8 mouse cellular contexts compared by ENCODE assay signal in genomic region chr9:70421257-70422056, GRCm38 (mm10). TPM values are rescaled to one million over a fixed set of nuclear protein-coding genes. Genes with fewer than 3 reads are reported as not detected.
DNase-seq lines count a peak whose midpoint lies in the region; ATAC-seq lines count a peak whose summit lies in the region.

Gene Ccnb2, minus strand, starts transcription at chr9:70421547.

- WGBS in hindbrain, embryonic 11.5 days: 4% methylated on average over 45 of the region's 45 CpGs

- ATAC-seq in hindbrain, embryonic 11.5 days (ENCODE audit: low FRiP score): peak; percentile 96

- DNase-seq in MN1 (ENCODE audit: low spot score): peak; percentile 40
- DNase-seq in cerebellum, adult 9-10 months: peak; percentile 70
- DNase-seq in frontal cortex, adult 2 months (ENCODE audit: extremely low spot score in 1 of 2, low spot score in 1 of 2): peak; percentile 79 to 85
- peak; percentile 94 for DNase-seq in hindbrain, embryonic 11.5 days (ENCODE audit: low spot score)
- peak; percentile 80 to 85 for DNase-seq in layer of hippocampus, postnatal 10 days (ENCODE audit: low spot score in 2 of 2)
- DNase-seq in lung, postnatal 10 days: peak; percentile 93
- DNase-seq in ovary, postnatal 36 days (ENCODE audit: low spot score): peak; percentile 84
- DNase-seq in thymus, postnatal 36 days: peak; percentile 82 to 88

- H3K4me1 ChIP-seq in hindbrain, embryonic 11.5 days (replicated peaks; ENCODE audit: control insufficient read depth, insufficient read depth, low read length): no peaks in the 10 kb centered on the region

- no peaks in the 10 kb centered on the region for H3K36me3 ChIP-seq in hindbrain, embryonic 11.5 days (ENCODE audit: control insufficient read depth, insufficient read depth, low read length)

- no peaks in the 10 kb centered on the region for H3K27me3 ChIP-seq in hindbrain, embryonic 11.5 days (ENCODE audit: control insufficient read depth, insufficient read depth, low read length)

- no peak within 1 kb of the TSS for H3K27ac ChIP-seq in hindbrain, embryonic 11.5 days (ENCODE audit: low read depth, low read length)

- H3K4me2 ChIP-seq in hindbrain, embryonic 11.5 days (replicated peaks; ENCODE audit: low read depth, low read length): peak within 1 kb of the TSS; percentile 82

- peak within 1 kb of the TSS; percentile 68 for H3K4me3 ChIP-seq in hindbrain, embryonic 11.5 days (ENCODE audit: low read depth, low read length)

- H3K9me3 ChIP-seq in hindbrain, embryonic 11.5 days (ENCODE audit: control insufficient read depth, low read length): no peaks in the 10 kb centered on the region

- peak within 1 kb of the TSS; percentile 79 for H3K9ac ChIP-seq in hindbrain, embryonic 11.5 days (ENCODE audit: low read depth, low read length)

RNA-seq across cellular contexts. Expression of gene Ccnb2, which starts in this region (rescaled TPM):
- polyA plus RNA-seq in frontal cortex, adult 2 months (2012; rRNA removed): 2.5 and 2.6 TPM in 2 replicates
- 206 and 222 TPM in 2 replicates for polyA plus RNA-seq in hindbrain, embryonic 11.5 days (2014; fragmentation: Nextera tagmentation; extraction: Ambion mirVana)
- 1 to 10 TPM; 4.0 to 5.5 TPM for total RNA-seq in layer of hippocampus, postnatal 10 days (2021)

Comparison
In these comparisons a context has a peak if more than half of its experiments do, and no peak if none do; other contexts are left out.
1. RNA of gene Ccnb2 (polyA plus RNA-seq): 206 to 222 TPM in hindbrain, embryonic 11.5 days; 2.5 to 2.6 TPM in frontal cortex, adult 2 months; every median in the first group is over 10 times any median in the second.
2. DNase-seq: peak in every context shown above with its lines; median percentile 94 in hindbrain, embryonic 11.5 days; 93 in lung, postnatal 10 days; 85 in thymus, postnatal 36 days; 84 in ovary, postnatal 36 days; 82 in layer of hippocampus, postnatal 10 days; 82 in frontal cortex, adult 2 months; 70 in cerebellum, adult 9-10 months; 40 in MN1.